Mouse (Mus musculus): Measurements from ENCODE around the gene Tox3. TPM values are rescaled to one million over a fixed set of nuclear protein-coding genes. Genes with fewer than 3 reads are reported as not detected.

Gene Tox3
- polyA plus RNA-seq, 1 experiment: 5.7 TPM

GRCm38 (mm10) chr8:90266239-90266638 is 81.9 kb downstream of the Tox3 start:
- no peak for TF ChIP-seq POLR2A (IDR thresholded peaks at IDR 0.05; ENCODE audit: insufficient read depth, low read length)
- no peak for TF ChIP-seq CTCF (IDR thresholded peaks at IDR 0.05; ENCODE audit: low read depth, low read length)
- no peak for TF ChIP-seq EP300 (IDR thresholded peaks at IDR 0.05; ENCODE audit: insufficient read depth, low read depth, low read length)
- Histone ChIP-seq H3K9me3 (replicated peaks; ENCODE audit: control insufficient read depth, insufficient read depth, low read length, poor library complexity, severe bottlenecking) (no peaks in the 10 kb centered on the region), H3K9ac (ENCODE audit: low read depth, poor library complexity, severe bottlenecking) (no peak overlapping the region)

DNA sequence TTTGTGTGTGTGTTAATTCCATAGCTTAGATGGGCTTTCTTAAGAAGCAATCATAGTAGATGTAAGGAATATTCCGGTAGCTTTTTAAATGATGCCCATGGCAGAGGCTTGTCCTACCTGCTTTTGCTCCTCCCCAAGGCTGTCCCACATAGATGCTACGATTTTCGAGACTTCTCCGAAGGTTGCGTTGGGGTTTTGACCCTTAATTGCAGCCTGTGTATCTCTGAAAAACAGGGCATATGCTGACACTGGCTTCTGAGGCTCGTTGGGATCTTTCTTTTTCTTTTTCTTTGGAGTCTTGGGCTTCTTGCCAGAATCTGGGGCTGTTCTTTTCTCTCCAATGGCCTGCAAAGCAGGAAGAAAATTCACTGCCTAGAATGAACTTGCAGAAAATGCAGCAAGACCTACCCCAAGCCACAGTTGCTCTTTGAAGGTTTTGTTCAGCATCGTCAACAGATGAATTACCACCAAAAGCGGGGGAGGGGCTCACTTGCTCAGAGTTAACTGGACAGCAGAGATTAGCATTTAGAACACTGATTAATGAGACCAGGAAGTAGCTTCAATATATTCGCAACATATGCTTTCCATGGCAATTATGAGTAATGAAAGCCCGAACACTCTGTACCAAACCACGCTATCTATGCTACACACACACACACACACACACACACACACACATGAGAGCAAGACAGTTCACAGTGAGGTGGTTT is 93.8 kb downstream of the Tox3 start:
- Histone ChIP-seq H3K4me1 (ENCODE audit: control insufficient read depth, insufficient read depth, low read length) (no peaks in the 10 kb centered on the region), H3K27ac (ENCODE audit: insufficient read depth, low read length) (no peak overlapping the region), H3K9me3 (replicated peaks; ENCODE audit: control insufficient read depth, insufficient read depth, low read length, poor library complexity, severe bottlenecking) (no peaks in the 10 kb centered on the region), H3K36me3 (ENCODE audit: control insufficient read depth, insufficient read depth, low read length, poor library complexity, severe bottlenecking) (no peaks in the 10 kb centered on the region), H3K4me3 (ENCODE audit: low read depth, low read length) (no peak overlapping the region), H3K27me3 (ENCODE audit: control insufficient read depth, insufficient read depth, low read length, poor library complexity, severe bottlenecking) (no peaks in the 10 kb centered on the region), H3K9ac (ENCODE audit: low read depth, poor library complexity, severe bottlenecking) (no peak overlapping the region)
- TF ChIP-seq CTCF (IDR thresholded peaks at IDR 0.05; ENCODE audit: low read depth, low read length) (no peak), POLR2A (IDR thresholded peaks at IDR 0.05; ENCODE audit: insufficient read depth, low read length) (no peak), EP300 (IDR thresholded peaks at IDR 0.05; ENCODE audit: insufficient read depth, low read depth, low read length) (no peak)

More at GRCm38 (mm10) chr8:90266239-90266638, 81.9 kb downstream of the Tox3 start:
- Histone ChIP-seq H3K36me3 (ENCODE audit: control insufficient read depth, insufficient read depth, low read length, poor library complexity, severe bottlenecking) (no peaks in the 10 kb centered on the region), H3K27me3 (ENCODE audit: control insufficient read depth, insufficient read depth, low read length, poor library complexity, severe bottlenecking) (no peaks in the 10 kb centered on the region), H3K4me1 (ENCODE audit: control insufficient read depth, insufficient read depth, low read length) (no peaks in the 10 kb centered on the region), H3K4me3 (ENCODE audit: low read depth, low read length) (no peak overlapping the region), H3K27ac (ENCODE audit: insufficient read depth, low read length) (no peak overlapping the region)

GRCm38 (mm10) chr8:90246357-90246756 is 101.8 kb downstream of the Tox3 start:
- H3K9me3 ChIP-seq (replicated peaks; ENCODE audit: control insufficient read depth, insufficient read depth, low read length, poor library complexity, severe bottlenecking): no peaks in the 10 kb centered on the region
- H3K9ac ChIP-seq (ENCODE audit: low read depth, poor library complexity, severe bottlenecking): no peak overlapping the region
- H3K36me3 ChIP-seq (ENCODE audit: control insufficient read depth, insufficient read depth, low read length, poor library complexity, severe bottlenecking): no peaks in the 10 kb centered on the region
- no peaks in the 10 kb centered on the region for H3K4me1 ChIP-seq (ENCODE audit: control insufficient read depth, insufficient read depth, low read length)
- TF ChIP-seq CTCF (IDR thresholded peaks at IDR 0.05; ENCODE audit: low read depth, low read length) (no peak), EP300 (IDR thresholded peaks at IDR 0.05; ENCODE audit: insufficient read depth, low read depth, low read length) (no peak), POLR2A (IDR thresholded peaks at IDR 0.05; ENCODE audit: insufficient read depth, low read length) (no peak)
- H3K27me3 ChIP-seq (ENCODE audit: control insufficient read depth, insufficient read depth, low read length, poor library complexity, severe bottlenecking): no peaks in the 10 kb centered on the region
- H3K27ac ChIP-seq (ENCODE audit: insufficient read depth, low read length): no peak overlapping the region
- H3K4me3 ChIP-seq (ENCODE audit: low read depth, low read length): no peak overlapping the region

DNA sequence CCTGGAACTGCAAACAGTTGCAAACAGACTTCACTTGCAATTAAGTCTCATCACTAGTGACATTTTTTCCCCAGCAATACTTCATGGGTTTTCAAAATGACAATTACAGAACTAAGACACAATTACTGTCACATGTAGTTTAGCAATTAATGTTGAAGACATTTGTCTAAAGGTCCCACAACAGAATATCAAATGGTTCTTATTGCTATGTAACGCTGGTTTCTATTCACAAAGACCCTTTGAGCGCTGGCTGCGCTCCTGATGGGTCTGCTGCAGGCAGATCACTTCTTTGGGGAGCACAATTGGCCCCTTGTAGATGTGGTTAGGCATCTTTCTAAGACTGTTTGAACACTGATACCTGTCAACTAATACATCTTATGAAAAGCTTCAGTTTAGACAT is 102.3 kb downstream of the Tox3 start:
- no peak overlapping the region for H3K4me3 ChIP-seq (ENCODE audit: low read depth, low read length)
- TF ChIP-seq POLR2A (IDR thresholded peaks at IDR 0.05; ENCODE audit: insufficient read depth, low read length) (no peak), EP300 (IDR thresholded peaks at IDR 0.05; ENCODE audit: insufficient read depth, low read depth, low read length) (no peak), CTCF (IDR thresholded peaks at IDR 0.05; ENCODE audit: low read depth, low read length) (no peak)

GRCm38 (mm10) chr8:90245187-90245586 is 103.0 kb downstream of the Tox3 start:
- Histone ChIP-seq H3K36me3 (ENCODE audit: control insufficient read depth, insufficient read depth, low read length, poor library complexity, severe bottlenecking) (no peaks in the 10 kb centered on the region), H3K27me3 (ENCODE audit: control insufficient read depth, insufficient read depth, low read length, poor library complexity, severe bottlenecking) (no peaks in the 10 kb centered on the region), H3K27ac (ENCODE audit: insufficient read depth, low read length) (no peak overlapping the region), H3K4me3 (ENCODE audit: low read depth, low read length) (no peak overlapping the region), H3K4me1 (ENCODE audit: control insufficient read depth, insufficient read depth, low read length) (no peaks in the 10 kb centered on the region), H3K9me3 (replicated peaks; ENCODE audit: control insufficient read depth, insufficient read depth, low read length, poor library complexity, severe bottlenecking) (no peaks in the 10 kb centered on the region), H3K9ac (ENCODE audit: low read depth, poor library complexity, severe bottlenecking) (no peak overlapping the region)
- TF ChIP-seq POLR2A (IDR thresholded peaks at IDR 0.05; ENCODE audit: insufficient read depth, low read length): no peak
- no peak for TF ChIP-seq CTCF (IDR thresholded peaks at IDR 0.05; ENCODE audit: low read depth, low read length)

More for the DNA sequence above, 102.3 kb downstream of the Tox3 start:
- no peak overlapping the region for H3K27ac ChIP-seq (ENCODE audit: insufficient read depth, low read length)
- H3K27me3 ChIP-seq (ENCODE audit: control insufficient read depth, insufficient read depth, low read length, poor library complexity, severe bottlenecking): no peaks in the 10 kb centered on the region
- H3K9ac ChIP-seq (ENCODE audit: low read depth, poor library complexity, severe bottlenecking): no peak overlapping the region
- no peaks in the 10 kb centered on the region for H3K9me3 ChIP-seq (replicated peaks; ENCODE audit: control insufficient read depth, insufficient read depth, low read length, poor library complexity, severe bottlenecking)
- H3K4me1 ChIP-seq (ENCODE audit: control insufficient read depth, insufficient read depth, low read length): no peaks in the 10 kb centered on the region
- no peaks in the 10 kb centered on the region for H3K36me3 ChIP-seq (ENCODE audit: control insufficient read depth, insufficient read depth, low read length, poor library complexity, severe bottlenecking)

DNA sequence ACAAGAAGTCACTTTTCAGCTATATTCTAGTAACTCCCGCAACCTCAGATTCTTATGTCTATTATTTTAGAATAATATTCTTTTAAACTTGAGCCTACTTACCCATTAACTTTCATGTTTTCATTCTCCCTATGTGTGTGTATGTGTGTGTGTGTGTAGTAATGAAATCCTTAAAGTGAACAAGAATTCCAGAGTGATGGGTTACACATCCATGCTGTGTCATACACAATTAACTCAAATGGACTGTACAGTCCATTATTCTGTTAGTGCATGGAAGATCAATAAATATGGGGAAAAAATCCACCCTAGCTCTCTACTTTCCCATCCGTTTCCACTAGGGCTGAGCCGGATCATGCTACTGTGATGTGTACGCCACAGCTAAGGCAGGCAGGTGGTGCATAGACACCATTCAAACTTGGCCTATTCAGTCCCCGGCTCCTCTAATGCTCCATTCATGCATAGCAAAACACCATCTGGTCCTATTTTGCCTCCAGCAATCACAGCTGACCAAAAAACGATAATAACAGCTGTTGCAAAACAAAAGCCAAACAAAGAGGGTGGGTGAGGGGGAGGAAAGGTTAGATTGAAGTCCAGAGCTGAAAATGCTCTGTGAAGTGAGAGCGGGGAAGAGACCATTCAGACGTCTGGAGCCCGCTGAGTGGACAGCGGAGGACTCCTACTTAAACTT is 103.5 kb downstream of the Tox3 start:
- H3K36me3 ChIP-seq (ENCODE audit: control insufficient read depth, insufficient read depth, low read length, poor library complexity, severe bottlenecking): no peaks in the 10 kb centered on the region
- no peaks in the 10 kb centered on the region for H3K4me1 ChIP-seq (ENCODE audit: control insufficient read depth, insufficient read depth, low read length)
- no peak overlapping the region for H3K27ac ChIP-seq (ENCODE audit: insufficient read depth, low read length)
- no peak overlapping the region for H3K4me3 ChIP-seq (ENCODE audit: low read depth, low read length)
- H3K9me3 ChIP-seq (replicated peaks; ENCODE audit: control insufficient read depth, insufficient read depth, low read length, poor library complexity, severe bottlenecking): no peaks in the 10 kb centered on the region
- H3K9ac ChIP-seq (ENCODE audit: low read depth, poor library complexity, severe bottlenecking): no peak overlapping the region
- peak; percentile 83 for TF ChIP-seq EP300 (IDR thresholded peaks at IDR 0.05; ENCODE audit: insufficient read depth, low read depth, low read length)
- TF ChIP-seq CTCF (IDR thresholded peaks at IDR 0.05; ENCODE audit: low read depth, low read length): no peak
- no peak for TF ChIP-seq POLR2A (IDR thresholded peaks at IDR 0.05; ENCODE audit: insufficient read depth, low read length)
- no peaks in the 10 kb centered on the region for H3K27me3 ChIP-seq (ENCODE audit: control insufficient read depth, insufficient read depth, low read length, poor library complexity, severe bottlenecking)

Data from ES-Bruce4 (cell line).